Mouse (Mus musculus) ovary, postnatal 10 days (tissue): ENCODE data around the gene Mamdc4.

Experiments
- DNase-seq: peaks from one replicate; pipeline ENCODE4 v3.0.0; 2022; ENCODE audit warnings: low spot score

Mamdc4 gene

DNA sequence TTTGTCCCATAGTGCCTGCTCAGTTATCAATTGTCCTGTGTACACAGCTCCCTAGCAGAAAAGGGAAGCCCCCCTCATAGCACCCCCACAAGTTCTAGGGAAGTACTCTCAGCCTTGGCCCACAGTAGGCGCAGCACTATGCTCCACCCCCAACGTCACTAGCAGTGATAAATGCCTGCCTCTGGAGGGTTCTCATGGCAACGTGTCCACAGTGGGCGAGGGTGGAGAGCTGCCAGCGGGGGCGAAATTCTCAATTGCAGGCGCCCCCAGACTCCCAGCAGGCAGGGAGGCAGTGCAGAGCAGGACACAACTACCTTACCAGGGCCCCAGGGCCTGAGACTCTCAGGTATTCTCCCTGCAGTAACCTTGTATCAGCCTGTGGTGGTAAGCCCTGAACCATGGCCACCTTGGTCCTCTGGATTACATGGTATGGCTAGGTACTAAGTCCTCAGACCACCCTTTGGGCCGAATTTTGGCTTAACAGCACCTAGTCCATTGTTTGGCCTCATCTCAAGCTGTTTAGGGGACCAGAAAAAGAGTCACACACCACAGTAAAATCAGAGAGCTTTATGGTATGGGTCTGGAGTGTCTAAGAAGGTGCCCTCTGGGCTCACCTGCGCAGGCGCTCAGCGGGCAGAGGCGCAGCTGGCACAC lies 7.9 kb upstream of the Mamdc4 start:
- DNase-seq, result no peak

GRCm38 (mm10) chr2:25581901-25582301 lies 7.3 kb upstream of the Mamdc4 start:
- DNase-seq, result no peak

DNA sequence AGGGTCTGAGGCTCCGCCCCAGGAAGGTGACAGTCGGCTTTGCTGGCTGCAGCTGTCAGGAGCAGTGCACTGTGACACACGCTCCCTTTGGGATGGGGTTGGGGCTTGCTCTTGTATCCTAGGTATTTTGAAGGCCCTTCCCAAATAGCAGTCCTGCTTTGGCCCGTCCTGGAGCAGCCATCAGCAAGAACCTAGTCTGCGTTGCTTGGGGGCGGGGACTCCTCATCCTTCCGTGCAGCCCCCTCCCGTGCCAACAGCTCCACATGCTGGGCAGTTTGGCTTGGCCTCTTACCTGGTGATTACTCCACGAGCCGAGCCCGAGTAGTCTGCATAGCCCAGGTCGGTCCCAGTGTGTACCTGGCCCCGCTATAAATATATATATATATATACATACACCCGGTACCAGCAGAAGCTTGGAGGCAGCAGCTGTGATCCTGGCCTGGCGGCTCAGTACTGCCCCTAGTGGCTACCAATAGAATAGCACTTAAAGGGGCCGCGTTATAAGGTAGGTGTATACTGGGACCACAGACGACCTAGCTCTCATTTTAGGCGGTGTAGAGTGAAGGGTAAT lies 6.7 kb upstream of the Mamdc4 start, which contains the start of gene Ajm1:
Gene Ajm1 (minus strand): TSS at position 464 of the 571 bp plus-strand sequence.
- no peak for DNase-seq

- no peak for DNase-seq
Measured at GRCm38 (mm10) chr2:25580621-25581101, 6.0 kb upstream of the Mamdc4 start.

GRCm38 (mm10) chr2:25579737-25580460 lies 5.3 kb upstream of the Mamdc4 start:
- DNase-seq, result no peak

DNA sequence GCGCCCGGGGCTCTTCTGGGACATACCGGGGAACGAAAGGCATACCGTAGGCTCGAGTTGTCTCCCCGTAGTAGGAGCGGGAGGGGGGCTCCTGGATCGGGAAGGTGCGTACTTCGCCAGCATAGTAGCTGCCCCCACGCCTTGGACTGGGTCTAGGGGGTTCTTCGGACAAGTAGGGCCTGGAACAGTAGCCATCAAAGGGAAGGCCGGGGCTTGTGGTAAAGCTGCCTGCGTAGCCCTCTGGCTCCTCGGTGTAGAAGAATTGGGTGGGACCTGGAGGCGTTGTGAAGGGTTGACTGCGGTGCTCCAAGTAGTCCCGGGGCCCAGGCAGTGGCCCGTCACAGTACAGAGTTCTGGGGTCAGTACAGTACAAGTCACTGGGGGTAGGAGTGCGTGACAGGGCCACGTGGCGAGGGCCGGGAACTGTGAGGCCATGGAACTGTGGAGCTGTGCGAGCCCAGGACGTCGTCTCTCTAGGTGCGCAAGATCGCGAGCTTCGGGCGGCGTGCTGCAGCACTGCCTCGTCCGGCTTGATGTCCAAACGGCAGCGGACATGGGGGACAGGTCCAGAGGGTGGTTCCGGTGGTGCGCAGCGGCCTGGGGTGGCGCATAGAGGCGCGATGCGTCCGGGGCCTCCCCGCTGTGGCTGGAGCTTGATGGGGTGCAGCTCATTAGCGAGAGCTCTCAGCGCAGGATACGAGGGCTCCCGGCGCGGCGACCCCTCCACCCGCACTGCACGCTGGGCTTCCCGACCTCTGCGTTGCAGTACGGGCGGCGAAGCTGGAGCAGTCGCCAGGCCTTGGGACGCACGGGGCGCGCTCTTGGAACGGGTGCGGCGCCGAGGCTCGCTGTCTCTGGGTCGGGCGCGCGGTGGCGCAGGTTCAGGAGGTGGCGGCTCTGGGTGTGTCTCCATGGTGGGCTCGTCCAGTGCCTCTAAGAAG lies 4.4 kb upstream of the Mamdc4 start:
- no peak for DNase-seq

- no peak for DNase-seq
Measured at GRCm38 (mm10) chr2:25577951-25578795, 3.5 kb upstream of the Mamdc4 start.

DNA sequence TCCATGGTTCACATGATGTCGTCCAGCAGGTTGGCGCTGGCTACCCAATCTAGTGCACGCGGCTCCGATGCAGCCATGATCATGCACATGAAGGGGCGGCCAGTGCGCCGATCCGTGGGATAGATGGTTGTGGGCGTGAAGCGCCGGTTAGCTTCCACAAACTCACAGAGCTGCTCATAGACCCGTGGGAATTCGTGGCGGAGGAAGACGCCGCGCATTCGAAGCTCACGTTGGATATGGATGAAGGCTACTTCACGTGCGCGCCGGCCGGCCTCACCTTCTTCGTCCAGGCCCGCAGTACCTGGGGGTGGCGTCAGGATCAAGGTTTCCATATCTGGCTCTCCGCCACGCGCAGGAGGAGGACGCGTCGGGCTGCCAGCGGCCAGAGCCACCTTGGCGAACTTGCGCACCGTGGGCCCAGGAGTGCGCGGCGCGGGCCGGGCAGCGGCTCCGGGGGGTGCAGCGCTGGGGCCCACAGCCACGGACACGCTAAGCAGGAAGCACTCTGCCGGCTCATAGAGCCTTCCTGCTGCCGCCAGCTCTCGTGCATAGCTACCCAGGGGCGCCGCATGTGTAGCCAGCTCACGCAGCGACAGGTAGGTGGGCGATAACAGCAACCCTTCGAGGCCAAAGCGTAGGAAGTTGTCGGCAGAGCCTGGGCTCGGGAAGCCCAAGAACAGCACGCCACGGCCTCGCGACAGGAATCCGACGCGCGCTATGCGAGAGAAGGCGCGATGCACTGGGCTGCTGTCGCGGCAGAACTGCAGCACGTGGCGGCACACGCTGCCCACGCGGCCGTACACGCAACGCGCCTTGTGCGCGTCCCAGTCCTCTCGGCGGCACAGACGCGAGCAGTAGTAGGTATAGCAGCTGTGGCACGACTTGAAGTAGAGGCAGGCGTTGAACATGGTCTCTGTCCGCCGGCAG lies 2.6 kb upstream of the Mamdc4 start:
- DNase-seq, result no peak

DNA sequence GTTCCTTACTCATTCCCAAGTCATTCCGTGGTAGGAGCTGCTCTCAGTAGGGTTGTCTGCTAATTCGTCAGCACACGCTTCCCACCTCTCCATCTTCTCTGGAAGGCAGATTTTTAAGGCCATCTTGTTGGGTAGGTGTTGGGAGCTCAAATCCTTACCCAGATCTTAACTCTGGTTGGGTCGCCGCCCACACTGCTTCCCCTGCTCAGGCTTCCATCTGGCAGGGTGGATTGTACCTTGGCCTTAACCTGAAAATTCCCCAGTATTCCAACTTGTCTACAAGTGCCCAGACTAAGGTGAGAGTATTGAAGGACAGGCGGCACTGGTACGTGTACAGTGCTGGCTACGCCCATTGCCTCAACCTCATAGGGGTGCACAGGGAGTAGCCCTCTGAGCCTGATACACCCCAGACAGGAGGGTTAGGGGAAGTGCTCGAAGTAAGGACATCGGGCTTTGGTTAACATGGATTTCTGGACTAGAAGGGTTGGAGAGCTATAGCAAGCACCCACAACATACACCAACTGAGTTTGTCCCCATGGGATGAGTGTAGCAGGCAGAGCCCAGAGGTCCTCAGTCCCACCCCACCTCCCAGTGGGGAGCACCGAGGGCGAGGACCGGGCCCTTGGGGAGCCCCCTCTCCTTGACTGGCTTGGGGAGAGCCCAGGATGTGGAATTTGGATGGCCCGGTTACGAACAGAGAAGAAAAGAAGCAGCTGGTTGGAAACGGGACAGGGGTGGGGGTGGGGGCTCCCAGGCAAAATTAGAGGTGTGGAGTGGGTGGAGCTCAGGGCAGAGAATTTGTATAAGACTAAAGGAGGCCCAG lies 1.6 kb upstream of the Mamdc4 start:
- no peak for DNase-seq

- no peak for DNase-seq
Measured at GRCm38 (mm10) chr2:25575432-25576027, 885 bp upstream of the Mamdc4 start.

DNA sequence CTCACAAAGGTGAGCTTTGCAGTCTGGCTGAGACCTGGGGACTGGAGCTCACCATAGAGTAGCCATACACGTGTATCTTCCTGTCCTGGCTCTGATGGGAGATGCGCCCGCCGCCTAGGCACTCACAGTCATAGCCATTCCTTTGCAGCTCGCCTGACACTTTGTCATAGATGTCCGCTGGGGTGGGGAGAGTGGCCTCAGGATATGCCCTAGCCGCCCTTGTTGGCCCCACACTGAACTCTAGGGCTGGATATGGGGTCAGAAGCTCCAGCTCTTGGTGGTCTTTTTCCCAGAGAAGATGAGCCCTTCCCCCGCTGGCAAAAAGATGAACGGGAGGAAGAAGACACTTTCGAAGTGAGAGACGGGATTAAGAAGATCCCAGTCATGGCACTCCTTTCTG lies 509 bp downstream of the Mamdc4 start:
- DNase-seq, result no peak

DNA sequence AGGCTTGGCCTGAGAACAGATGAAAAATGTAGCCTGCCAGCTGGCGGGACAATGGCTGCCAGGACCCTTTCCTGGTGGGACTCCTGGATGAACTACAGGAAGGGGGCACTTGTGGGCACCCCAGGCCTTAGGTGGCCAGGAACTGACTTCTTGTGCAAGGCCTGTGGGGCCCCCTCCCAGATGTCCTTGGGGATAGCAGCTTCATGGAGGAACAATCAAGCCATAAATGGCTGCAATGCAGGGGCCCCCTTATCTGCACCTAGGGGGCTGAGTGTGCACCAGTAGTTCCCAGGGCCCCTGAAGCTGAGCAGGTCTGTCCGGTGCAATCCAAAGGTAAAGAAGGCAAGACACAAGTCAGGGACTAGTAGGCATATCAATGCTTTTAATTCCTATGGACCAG lies 1.6 kb downstream of the Mamdc4 start:
- DNase-seq, result no peak

DNA sequence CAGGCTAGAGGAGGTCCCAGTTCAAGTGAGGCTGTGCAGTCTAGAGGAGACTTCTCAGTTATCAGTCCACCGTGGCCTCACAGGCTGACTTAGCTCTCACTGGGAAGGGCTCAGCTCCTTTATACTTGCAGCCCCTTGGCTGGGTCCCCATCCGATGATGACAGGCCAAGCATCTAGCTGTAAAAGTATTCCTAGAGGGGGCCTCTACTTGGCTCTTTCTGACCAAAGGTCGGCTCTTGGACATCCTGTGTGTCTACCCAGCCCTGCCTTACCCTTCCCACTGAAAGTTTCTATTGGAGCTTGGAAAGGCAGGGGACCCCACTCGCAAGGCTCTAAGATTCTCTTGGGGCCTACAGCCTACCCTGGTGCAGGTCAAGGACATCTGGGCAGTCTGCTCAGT lies 3.4 kb downstream of the Mamdc4 start:
- DNase-seq, result no peak

GRCm38 (mm10) chr2:25569323-25569722 lies 5.3 kb downstream of the Mamdc4 start:
- DNase-seq, result no peak

DNA sequence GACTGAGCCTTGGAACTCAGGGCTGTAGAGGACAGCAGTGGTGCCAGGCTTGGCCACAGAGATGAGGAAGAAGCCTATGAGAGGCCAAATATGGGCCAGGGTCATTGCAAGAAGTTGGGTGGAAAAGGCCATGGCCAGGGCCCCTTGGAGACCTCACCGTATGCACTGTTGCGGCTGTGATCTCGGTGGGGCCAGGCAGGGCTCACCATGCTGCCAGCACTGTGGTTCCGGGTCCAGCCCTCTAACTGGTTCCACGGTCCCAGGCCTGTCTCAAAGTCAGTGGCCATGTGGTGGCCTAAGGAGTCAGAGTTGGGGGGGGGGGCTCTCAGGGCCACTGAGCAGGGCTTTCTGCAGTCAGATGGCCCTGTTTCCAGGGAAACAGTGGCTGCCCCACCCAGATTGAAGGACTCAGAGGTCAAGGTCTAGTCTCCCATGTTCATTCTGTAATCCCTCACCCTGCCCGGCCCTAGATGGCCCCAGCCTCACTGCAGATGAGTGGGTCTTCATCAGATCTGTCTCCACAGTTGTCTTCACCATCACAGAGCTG lies 6.1 kb downstream of the Mamdc4 start:
- DNase-seq, result no peak

GRCm38 (mm10) chr2:25566558-25566957 lies 8.1 kb downstream of the Mamdc4 start:
- DNase-seq, result no peak

- DNase-seq, result no peak
Measured at GRCm38 (mm10) chr2:25565741-25566140, 8.9 kb downstream of the Mamdc4 start.

DNA sequence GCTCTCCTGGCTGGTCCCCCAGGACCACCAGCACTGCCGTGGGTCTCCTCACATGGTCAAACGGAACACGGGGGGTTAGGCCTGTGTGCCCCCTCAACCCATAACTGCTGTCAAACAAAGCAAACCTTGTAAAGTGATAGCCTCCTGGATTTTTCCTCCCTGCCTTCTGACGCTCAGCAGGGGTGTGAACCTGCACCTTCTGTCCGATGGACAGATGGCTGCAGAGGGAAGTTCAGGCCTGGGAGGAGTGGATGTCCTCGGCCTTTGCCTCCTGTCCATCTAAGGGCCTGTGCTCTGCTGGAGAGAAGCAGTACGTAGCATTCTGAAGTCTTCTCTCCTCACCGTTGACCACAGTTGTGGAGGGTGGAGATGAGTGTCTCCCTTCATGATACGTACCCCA lies 12.7 kb downstream of the Mamdc4 start:
- DNase-seq, result no peak
